Mouse (Mus musculus) T-helper 17 cell (primary cell): ENCODE data around the gene Arvcf.

Source experiments
- in situ Hi-C, 2 experiments: fragments of 300-600 bp; cut with MboI, MseI; formaldehyde crosslinking; loops; 1 replicate in 1 of 2; 2 replicates in 1 of 2; pipeline ENCODE4 v1.15.1; 2025; ENCODE audit warnings: high pct_unique_total_duplicates in 2 of 2

Gene Arvcf

GRCm38 (mm10) chr16:18351313-18352055, 3.5 kb downstream of the Arvcf start:
- in situ Hi-C loops, result loop anchor here in 1 of 2 experiments (5.0 kb wide), 1 partner anchor 271 kb away; the partner anchor contains the start of gene Gp1bb

DNA sequence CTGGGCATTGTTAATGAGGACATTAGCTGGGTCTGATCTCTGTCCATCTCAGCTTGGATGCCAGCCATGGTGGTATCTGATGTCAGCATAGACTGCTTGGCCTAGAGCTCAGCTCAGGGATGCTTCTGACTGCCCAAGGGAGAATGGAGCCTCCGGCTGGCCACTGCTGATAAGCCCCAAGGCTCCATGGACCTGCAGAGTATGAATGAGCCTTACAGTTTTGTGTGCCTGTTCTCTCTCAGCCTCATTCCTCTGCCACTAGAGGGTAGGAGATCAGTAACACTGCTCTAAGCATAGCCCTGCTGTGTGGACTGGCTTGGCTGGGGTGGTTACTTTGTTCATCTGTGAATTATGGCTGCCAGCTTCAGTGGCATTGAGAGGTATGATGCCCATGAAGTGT, 5.1 kb downstream of the Arvcf start:
- in situ Hi-C loops, result loop anchor here in 1 of 2 experiments (5.0 kb wide), 1 partner anchor 269 kb away; the partner anchor contains the start of gene Gp1bb

GRCm38 (mm10) chr16:18356961-18357360, 9.0 kb downstream of the Arvcf start:
- in situ Hi-C loops, result no loop called here

- in situ Hi-C loops, result no loop called here
Measured at GRCm38 (mm10) chr16:18357977-18358376, 10.0 kb downstream of the Arvcf start.

- in situ Hi-C loops, result no loop called here
Measured at GRCm38 (mm10) chr16:18360151-18360805, 12.3 kb downstream of the Arvcf start.

- in situ Hi-C loops, result no loop called here
Measured at GRCm38 (mm10) chr16:18362948-18363347, 15.0 kb downstream of the Arvcf start.

DNA sequence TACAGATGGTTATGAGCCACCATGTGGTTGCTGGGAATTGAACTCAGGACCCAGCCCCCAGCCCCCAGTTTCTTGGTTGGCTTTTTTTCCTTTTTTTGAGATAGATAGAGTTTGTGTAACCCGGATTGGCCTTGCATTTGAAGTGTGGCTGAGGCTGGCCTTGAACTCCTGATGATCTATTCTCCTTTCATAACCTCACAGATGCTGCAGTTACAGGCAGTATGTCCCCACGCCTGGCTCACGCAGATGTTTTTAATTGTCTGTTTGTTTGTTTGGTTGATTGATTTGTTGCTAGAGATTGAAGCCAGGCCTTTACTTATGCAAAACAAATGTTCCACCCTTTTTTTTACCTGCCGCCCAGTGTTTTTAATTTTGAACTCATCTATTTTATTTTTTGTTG, 18.9 kb downstream of the Arvcf start:
- in situ Hi-C loops, result no loop called here

DNA sequence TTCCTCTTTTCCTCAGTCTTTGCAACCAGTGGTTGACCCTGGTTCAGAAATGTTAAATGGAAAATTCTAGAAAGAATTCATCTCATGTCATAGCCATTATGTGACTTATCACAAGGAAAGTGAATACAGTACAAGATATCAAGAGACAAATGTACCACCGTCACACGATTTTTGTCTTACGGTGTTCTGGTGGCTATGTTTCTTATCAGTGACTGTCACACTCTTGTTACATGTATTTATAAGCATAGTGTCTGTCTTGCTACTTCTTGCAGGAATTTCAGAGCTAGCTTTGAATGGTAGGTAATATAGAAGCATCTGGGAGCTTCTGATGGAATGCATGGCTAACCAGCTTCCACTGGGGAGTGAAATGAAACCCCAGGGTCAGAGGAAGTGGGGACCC, 22.2 kb downstream of the Arvcf start:
- in situ Hi-C loops, result loop anchor here in 1 of 2 experiments (5.0 kb wide), 1 partner anchor 48 kb away; no protein-coding TSS in a partner anchor

DNA sequence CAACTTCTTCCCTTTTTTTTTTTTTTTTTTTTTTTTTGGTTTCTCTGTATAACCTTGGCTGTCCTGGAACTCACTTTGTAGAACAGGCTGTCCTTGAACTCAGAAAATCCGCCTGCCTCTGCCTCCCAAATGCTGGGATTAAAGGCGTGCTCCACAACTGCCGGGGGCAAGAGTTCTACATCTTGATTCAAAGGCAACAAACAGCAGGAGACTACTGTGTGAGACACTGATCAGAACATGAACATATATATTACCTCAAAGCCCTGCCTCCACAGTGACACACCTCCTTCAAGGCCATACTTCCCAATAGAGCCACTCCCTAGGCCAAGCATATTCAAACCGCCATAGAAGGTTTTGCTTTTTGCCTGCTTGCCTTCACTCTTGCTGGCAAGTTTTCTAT, 25.6 kb downstream of the Arvcf start:
- in situ Hi-C loops, result loop anchor here in 1 of 2 experiments (5.0 kb wide), 1 partner anchor 51 kb away; no protein-coding TSS in a partner anchor

DNA sequence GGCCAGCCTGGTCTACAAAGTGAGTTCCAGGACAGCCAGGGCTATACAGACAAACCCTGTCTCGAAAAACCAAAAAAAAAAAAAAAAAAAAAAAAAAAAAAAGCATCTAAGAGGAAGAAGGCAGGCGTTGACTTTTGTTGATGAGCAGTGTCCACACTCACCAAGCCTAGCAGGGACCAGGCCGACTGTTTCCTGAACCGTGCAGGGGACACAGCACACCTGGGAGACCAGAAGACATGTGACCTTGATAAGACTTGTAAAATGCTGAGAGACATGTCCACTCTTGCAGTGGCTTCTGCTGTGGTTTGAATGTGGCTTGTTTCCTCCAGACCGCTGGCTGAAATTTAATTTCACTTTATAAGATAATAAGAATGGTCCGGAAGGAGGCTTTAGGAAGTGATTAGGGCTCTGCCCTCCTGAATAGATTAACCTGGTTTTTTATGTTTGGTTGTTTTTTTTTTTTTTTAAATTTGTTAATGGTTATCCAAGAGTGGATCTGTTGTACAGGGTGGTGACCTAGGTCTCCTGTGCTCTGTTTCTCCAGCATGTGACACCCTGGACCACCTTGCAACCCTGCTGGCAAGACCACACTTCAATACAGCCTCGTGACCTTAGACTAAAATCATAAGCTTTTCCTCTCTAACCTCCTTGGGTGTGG, 28.4 kb downstream of the Arvcf start:
- in situ Hi-C loops, result no loop called here

- in situ Hi-C loops, result no loop called here
Measured at GRCm38 (mm10) chr16:18377203-18377602, 29.2 kb downstream of the Arvcf start.

DNA sequence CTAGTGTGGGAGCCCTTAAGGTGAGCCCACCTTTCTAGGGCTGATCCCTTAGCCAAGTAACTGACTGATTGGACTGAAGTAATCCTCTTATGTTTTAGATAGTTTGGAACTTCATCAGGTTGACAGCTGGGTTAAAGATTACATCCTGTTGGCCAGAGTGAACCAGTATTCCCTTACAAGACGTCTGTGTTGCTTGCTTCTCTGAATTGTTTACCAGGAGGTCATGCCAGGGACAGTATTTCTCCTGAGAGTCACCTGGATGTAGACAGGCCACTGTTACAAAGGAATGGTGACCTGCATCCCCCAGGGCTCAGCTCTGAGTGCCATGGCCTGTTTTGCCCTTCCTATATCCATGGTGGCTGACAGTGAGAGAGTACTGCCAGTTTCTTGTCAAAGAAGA, 30.5 kb downstream of the Arvcf start:
- in situ Hi-C loops, result no loop called here

DNA sequence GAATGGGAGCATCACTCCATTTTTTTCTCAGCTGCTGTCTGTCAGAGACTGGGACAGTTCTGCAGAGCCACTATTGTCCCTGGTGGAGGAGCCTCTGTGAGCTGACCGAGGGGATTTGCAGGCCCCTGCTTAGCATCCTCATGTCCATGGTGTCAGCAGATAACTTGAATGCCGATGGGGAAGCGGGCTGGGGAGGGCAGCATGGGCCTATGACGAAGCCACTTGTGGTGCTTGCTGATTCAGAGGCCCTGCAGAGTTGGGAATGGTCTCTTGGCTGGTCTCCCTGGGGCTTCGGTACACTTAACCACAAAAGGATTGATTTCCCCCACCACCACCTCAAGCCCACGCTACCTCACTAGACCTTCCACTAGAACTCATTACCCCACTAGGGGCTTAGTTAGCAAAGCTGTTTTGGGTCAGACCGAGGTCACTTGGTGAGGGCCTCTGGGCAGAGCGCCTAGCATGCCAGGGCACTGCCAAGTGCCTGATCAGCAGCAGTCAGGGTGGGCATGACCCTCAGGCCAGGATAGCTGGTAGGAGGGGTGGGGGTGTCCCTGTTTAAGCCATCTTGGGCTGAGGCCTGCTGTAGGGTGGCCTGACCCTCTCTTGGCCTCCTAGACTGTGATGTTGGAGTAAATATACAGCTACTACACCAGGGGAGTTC, 31.5 kb downstream of the Arvcf start:
- in situ Hi-C loops, result no loop called here

DNA sequence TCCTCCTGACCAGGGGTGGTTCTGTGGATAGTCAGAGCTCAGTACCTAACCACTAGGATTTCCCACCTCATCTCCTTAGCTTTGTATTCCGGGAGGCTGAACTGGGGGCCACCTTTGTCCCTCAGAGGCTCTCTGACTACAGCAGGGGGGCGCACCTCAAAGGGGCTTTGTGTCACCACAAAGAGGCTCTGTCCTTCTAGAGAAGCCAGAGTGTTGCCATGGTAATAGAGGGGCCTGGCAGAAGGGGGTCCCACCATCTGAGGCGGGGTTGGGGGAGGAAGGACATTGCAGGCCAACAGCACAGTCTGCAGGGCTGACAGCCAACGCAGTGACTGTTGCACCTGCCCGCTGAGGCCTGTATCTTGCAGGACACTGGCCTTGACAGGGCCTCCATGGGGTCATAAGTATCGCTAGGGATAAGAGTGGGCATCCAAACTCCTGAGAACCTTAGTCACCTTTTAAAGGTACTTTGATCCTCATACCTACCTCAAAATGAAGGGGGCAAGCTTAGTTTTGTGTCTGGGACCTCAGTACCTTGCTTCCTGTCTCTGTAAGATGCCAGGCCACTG, 32.6 kb downstream of the Arvcf start:
- in situ Hi-C loops, result no loop called here

DNA sequence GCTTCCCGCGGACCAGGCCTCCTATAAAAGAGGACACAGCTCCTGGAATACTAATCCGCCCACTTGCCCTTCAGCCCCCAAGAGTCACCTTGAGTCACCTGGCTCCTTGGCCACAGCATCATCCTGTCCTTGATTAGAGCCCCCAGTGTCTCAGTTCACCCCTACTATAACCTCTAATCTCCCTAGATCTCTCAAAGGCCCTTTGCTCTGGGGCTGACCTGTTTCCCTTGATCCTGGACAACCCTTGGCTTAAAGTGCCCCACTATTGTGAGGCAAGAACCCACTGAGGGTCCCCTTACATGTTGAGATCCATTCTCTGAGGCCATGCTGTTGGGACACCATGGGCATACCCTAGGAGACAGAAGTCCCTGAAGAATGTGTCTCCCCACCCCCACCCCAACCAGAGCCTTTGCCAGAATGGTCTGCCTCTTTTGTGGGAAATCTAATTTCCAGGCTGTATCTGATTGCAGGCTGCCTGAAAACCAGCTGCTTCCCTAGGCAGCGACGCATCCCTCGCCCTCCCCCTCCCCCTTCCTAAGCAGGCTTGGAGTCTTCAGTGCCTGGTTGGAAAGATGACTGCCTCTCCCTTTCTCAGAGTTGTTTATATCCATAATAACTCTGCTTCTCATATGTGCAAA, 33.8 kb downstream of the Arvcf start:
- in situ Hi-C loops, result no loop called here

DNA sequence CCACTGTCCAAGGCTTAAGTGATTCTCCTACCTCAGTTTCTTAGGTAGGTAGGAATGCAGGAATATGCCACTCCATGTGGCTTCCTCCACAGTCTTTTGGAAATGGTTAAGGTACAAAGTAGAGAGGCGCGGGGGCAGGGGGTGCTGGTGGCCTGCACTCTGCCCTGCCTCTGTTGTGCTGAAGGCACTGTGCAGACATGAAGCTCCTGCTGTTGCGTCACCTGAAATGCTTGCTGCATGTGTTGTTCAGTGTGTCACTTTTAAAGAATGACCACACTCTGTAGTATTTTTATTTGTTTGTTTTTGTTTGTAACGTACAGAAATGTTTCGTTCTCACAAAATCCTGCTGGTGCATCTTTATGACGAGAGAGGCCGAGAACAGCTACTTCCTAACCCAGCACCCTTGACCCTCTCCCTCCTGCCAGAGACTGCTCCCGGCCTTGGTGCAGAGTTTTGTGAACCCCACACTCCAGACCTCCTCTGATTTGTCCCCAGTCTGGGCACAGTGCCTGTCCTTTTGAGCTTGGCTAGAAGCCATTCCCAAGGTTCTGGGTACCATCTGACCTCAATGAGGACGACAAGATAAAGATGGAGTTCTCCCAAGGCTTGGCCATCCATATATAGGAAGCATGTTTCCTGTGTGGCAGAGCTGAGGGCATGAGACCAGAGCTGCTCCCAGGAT, 35.2 kb downstream of the Arvcf start:
- in situ Hi-C loops, result no loop called here

GRCm38 (mm10) chr16:18383756-18384155, 35.8 kb downstream of the Arvcf start:
- in situ Hi-C loops, result no loop called here

- in situ Hi-C loops, result no loop called here
Measured at GRCm38 (mm10) chr16:18384211-18384610, 36.2 kb downstream of the Arvcf start.

- in situ Hi-C loops, result loop anchor here in 1 of 2 experiments (5.0 kb wide), 1 partner anchor 37 kb away; the partner anchor contains the start of genes Arvcf and Tango2
Measured at GRCm38 (mm10) chr16:18384659-18385058, 36.7 kb downstream of the Arvcf start.

- in situ Hi-C loops, result loop anchor here in 1 of 2 experiments (5.0 kb wide), 1 partner anchor 38 kb away; the partner anchor contains the start of genes Arvcf and Tango2
Measured at GRCm38 (mm10) chr16:18385411-18385810, 37.4 kb downstream of the Arvcf start.
